Mouse (Mus musculus) ES-Bruce4 (cell line): ENCODE measurements around the gene Denr.

Source experiments
- CTCF ChIP-seq: IDR thresholded peaks from one replicate; pipeline ENCODE4 v1.8.1; 2011; ENCODE audit warnings: low read depth, low read length
- POLR2A ChIP-seq: IDR thresholded peaks from one replicate; pipeline ENCODE4 v1.8.1; 2011; ENCODE audit warnings: low read length; ENCODE audit not compliant: insufficient read depth

DNA sequence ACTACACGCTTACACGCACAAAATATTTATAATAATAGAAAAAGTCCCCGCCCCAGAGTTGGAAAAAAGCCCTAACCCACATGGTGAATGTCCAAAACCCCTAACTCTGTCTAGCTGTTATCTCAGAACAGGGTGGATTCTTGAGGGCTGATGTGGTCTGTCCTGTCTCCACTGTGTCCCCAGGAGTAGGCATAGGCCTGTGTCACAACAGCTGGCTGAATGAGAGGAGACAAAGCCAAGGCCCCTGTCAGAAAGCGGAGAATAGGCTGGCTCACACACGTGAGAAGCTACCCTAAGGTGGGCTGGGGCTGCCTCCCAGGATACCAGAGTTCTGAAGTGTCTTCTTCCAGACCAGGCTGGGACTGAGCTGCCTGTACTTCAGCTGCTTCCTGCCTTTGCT, 71.2 kb downstream of the Denr start:
- TF ChIP-seq POLR2A (no peak), CTCF (no peak)
